Mouse (Mus musculus) liver, embryonic 14.5 days (tissue): Measurements from ENCODE around the gene Krcc1. TPM values are rescaled to one million over a fixed set of nuclear protein-coding genes. Genes with fewer than 3 reads are reported as not detected.
"Not testable (repeated sequence)": the region's sequence is repeated elsewhere in the genome, so short reads cannot be mapped to it uniquely, and the experiment has no call there.

Source experiments
- ATAC-seq: fragments of 200-750 bp; cut with Nextera tagmentation; 2 replicates; pipeline ENCODE4 v1.8.0; 2017; ENCODE audit warnings: moderate number of reproducible peaks, mild to moderate bottlenecking, moderate library complexity; ENCODE audit not compliant: insufficient read depth
- DNase-seq, 3 experiments: peaks; one replicate each; pipeline ENCODE4 v3.0.0-alpha.2; 2012 to 2013; ENCODE audit warnings: low read depth in 3 of 3, low spot score in 3 of 3
- H3K27ac ChIP-seq: fragments of 300-500 bp; sonication (generic); 2 replicates; pipeline ENCODE4 v1.5.1; 2014; ENCODE audit warnings: moderate library complexity, mild to moderate bottlenecking, control low read depth, inconsistent platforms
- H3K27me3 ChIP-seq: fragments of 300-500 bp; sonication (generic); 2 replicates; pipeline ENCODE4 v1.6.1; 2014; ENCODE audit warnings: mild to moderate bottlenecking, low read length, moderate library complexity; ENCODE audit not compliant: control insufficient read depth, insufficient read depth
- H3K36me3 ChIP-seq: fragments of 300-500 bp; sonication (generic); replicated peaks from 2 replicates; pipeline ENCODE4 v1.6.1; 2014; ENCODE audit warnings: low read depth; ENCODE audit not compliant: control insufficient read depth, insufficient read depth
- H3K4me1 ChIP-seq, 2 experiments: fragments of 200-500 bp in 1 of 2; fragments of 300-500 bp in 1 of 2; sonication (generic) in 1 of 2; replicated peaks; 2 replicates each; pipeline ENCODE4 v1.6.1; 2012 to 2014; ENCODE audit warnings: antibody characterized with exemption in 1 of 2, inconsistent platforms in 1 of 2, low read length in 1 of 2; ENCODE audit not compliant: control insufficient read depth in 2 of 2, insufficient read depth in 2 of 2
- H3K4me2 ChIP-seq: fragments of 300-500 bp; sonication (generic); 2 replicates; pipeline ENCODE4 v1.6.1; 2014; ENCODE audit warnings: low read depth, mild to moderate bottlenecking, control low read depth, moderate library complexity
- H3K4me3 ChIP-seq, 2 experiments: fragments of 200-500 bp in 1 of 2; fragments of 300-500 bp in 1 of 2; sonication (generic) in 1 of 2; 2 replicates each; pipeline ENCODE4 v1.5.1; 2012 to 2014; ENCODE audit warnings: low read depth in 2 of 2, low read length in 2 of 2, mild to moderate bottlenecking in 2 of 2, control low read depth in 1 of 2, inconsistent platforms in 1 of 2, moderate library complexity in 1 of 2; ENCODE audit not compliant: insufficient read depth in 1 of 2
- H3K9ac ChIP-seq: fragments of 300-500 bp; sonication (generic); replicated peaks from 2 replicates; pipeline ENCODE4 v1.6.1; 2014; ENCODE audit warnings: mild to moderate bottlenecking, control low read depth, moderate library complexity
- H3K9me3 ChIP-seq: fragments of 300-500 bp; sonication (generic); 2 replicates; pipeline ENCODE4 v1.6.1; 2016; ENCODE audit warnings: low read length, mixed read lengths; ENCODE audit not compliant: control insufficient read depth
- CTCF ChIP-seq: IDR thresholded peaks from 2 replicates; pipeline ENCODE4 v1.5.1; 2016; ENCODE audit warnings: antibody characterized with exemption, low read depth, control low read depth
- EP300 ChIP-seq: IDR thresholded peaks from 2 replicates; pipeline ENCODE4 v1.6.1; 2016; ENCODE audit warnings: antibody characterized with exemption, low read depth
- WGBS: fragments of 180-500 bp; shearing (Covaris S2); extraction: QIAGEN DNeasy Blood & Tissue Kit; methylation state at CpG from one replicate; pipeline ENCODE4 v1.1.7; 2014; ENCODE audit not compliant: insufficient replicate concordance; 5-methylcytosine and 5-hydroxymethylcytosine counted together
- polyA plus RNA-seq, 2 experiments: library from polyadenylated mRNA; depleted of rRNA in 1 of 2; stranded (reverse) in 1 of 2; unstranded in 1 of 2; fragments of >200 nt; fragmentation: Nextera tagmentation in 1 of 2; extraction: Ambion mirVana in 1 of 2; gene quantifications; 2 replicates each; pipeline versions ENCODE4 v1.2.1 to v1.2.3; 2012 to 2014

Krcc1 gene
- polyA plus RNA-seq, 2 experiments: 11.1 to 26.4 TPM

- ATAC-seq: no peak
- no peak for DNase-seq
- no peak overlapping the region for H3K4me3 ChIP-seq
- H3K27ac ChIP-seq: no peak overlapping the region
- no peaks in the 10 kb centered on the region for H3K27me3 ChIP-seq
- WGBS: 57% methylated on average over 6 of the region's 6 CpGs
- no peaks in the 10 kb centered on the region for H3K4me1 ChIP-seq
- H3K9ac ChIP-seq: no peak overlapping the region
- H3K36me3 ChIP-seq: no peaks in the 10 kb centered on the region
- no peak overlapping the region for H3K4me2 ChIP-seq
- no peak for TF ChIP-seq EP300
- no peak for TF ChIP-seq CTCF
- H3K9me3 ChIP-seq: no peaks in the 10 kb centered on the region
These were observed 58.4 kb downstream of the Krcc1 start for GRCm38 (mm10) chr6:71329881-71330280.

DNA sequence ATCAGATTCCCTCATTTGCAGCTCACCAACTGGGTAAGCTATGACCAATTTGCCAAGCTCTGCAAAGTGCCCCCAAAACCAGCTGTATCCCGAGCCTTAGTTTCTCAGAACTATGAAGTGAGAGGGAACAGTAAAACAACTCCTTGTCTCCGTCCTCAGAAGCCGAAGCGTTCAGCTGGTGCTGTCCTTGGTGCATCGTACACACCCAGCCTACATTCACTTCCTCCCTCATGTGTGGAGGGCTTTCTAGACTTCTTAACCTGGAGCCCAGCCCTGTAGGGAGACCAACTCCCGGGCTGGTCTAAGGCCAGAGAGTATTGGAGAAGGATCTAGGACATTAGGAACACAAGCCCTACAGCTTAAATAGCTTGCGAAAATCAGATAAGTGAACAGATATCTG is 59.0 kb downstream of the Krcc1 start:
- no peak overlapping the region for H3K9ac ChIP-seq
- no peak overlapping the region for H3K27ac ChIP-seq
- DNase-seq (no peak), ATAC-seq (no peak)
- WGBS: 64% methylated on average over 7 of the region's 7 CpGs
- no peak overlapping the region for H3K4me2 ChIP-seq
- no peaks in the 10 kb centered on the region for H3K27me3 ChIP-seq
- no peak for TF ChIP-seq EP300
- no peak for TF ChIP-seq CTCF
- no peak overlapping the region for H3K4me3 ChIP-seq
- no peaks in the 10 kb centered on the region for H3K9me3 ChIP-seq
- H3K36me3 ChIP-seq: no peaks in the 10 kb centered on the region
- no peaks in the 10 kb centered on the region for H3K4me1 ChIP-seq

DNA sequence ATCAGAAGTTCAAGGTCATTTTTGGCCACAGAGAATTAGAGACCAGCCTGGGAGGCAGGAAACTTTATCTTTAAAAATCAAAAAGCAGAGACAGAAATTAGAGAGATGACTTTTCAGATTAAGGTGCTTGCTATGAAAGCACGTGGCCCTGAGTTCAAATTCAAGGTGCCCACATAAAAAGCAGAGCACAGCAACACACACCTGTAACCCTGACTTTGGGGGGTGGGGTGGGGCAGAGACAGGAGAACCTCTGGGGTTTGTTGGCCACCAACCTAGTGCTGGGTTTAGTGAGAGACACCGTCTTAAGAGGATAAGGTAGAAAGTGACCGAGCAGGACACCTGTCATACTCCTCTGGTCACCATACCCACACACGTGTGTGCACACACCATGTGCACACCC is 60.0 kb downstream of the Krcc1 start:
- H3K4me2 ChIP-seq, DNase-seq, H3K9me3 ChIP-seq, H3K9ac ChIP-seq, H3K27me3 ChIP-seq, ATAC-seq, H3K36me3 ChIP-seq, H3K27ac ChIP-seq, H3K4me3 ChIP-seq, H3K4me1 ChIP-seq: not testable (repeated sequence)
- 43% methylated on average over 1 of the region's 4 CpGs for WGBS

DNA sequence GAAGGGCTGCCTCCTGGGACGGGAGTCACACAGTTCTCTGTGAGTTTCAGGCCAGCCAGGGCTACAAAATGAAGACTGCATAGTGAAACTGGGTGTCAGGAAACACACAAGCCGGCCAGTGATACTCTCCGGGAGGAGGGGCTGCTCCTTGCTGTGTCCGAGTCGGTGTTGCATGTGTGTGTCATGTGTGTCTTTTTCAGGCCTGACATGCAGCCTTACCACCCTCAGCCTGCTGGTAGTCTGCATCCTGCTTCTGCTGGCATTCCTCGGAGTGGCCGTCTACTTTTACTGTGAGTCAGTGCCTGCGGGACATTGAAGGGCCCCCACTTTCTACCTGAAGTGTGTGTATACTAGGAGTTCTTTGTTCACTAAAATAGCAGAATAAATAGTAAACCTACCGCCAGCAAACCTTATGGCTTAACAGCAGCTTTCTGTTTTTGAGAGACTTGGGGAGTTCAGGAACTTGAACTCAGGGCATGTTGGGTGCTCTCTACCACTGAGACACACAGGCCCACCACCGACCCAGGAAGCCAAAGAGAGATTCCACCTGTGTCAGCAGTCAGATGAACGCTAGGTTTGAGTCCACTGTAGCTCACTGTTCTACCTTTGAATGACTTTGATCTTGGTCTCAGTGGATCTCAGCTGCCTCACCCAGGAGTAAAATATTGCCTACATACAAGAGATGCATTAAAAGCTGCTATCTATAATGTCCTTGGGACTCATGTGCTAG is 60.9 kb downstream of the Krcc1 start:
- TF ChIP-seq CTCF: no peak
- TF ChIP-seq EP300: no peak
- Histone ChIP-seq H3K36me3 (no peaks in the 10 kb centered on the region), H3K4me1 (no peaks in the 10 kb centered on the region), H3K27me3 (no peaks in the 10 kb centered on the region), H3K9ac (no peak overlapping the region), H3K4me3 (no peak overlapping the region), H3K9me3 (no peaks in the 10 kb centered on the region), H3K4me2 (no peak overlapping the region), H3K27ac (no peak overlapping the region)
- ATAC-seq (no peak), DNase-seq (no peak)
- WGBS: 63% methylated on average over 11 of the region's 11 CpGs

- H3K4me2 ChIP-seq: no peak overlapping the region
- H3K36me3 ChIP-seq: no peaks in the 10 kb centered on the region
- ATAC-seq (no peak), DNase-seq (no peak)
- no peak overlapping the region for H3K9ac ChIP-seq
- 60% methylated on average over 3 of the region's 3 CpGs for WGBS
- no peaks in the 10 kb centered on the region for H3K4me1 ChIP-seq
- H3K4me3 ChIP-seq: no peak overlapping the region
- no peaks in the 10 kb centered on the region for H3K27me3 ChIP-seq
- no peak overlapping the region for H3K27ac ChIP-seq
- TF ChIP-seq EP300 (no peak), CTCF (no peak)
- H3K9me3 ChIP-seq: no peaks in the 10 kb centered on the region
These were observed 61.6 kb downstream of the Krcc1 start for GRCm38 (mm10) chr6:71333031-71333430.
